Mouse (Mus musculus) lung, embryonic 16.5 days (tissue): ENCODE results near the gene Hcls1. TPM values are rescaled to one million over a fixed set of nuclear protein-coding genes. Genes with fewer than 3 reads are reported as not detected.
A peak's percentile ranks its signal among the peaks of the same experiment; 100 is the strongest.

Experiments
- ATAC-seq: fragments of 200-750 bp; cut with Nextera tagmentation; 2 replicates; pipeline ENCODE4 v1.8.0; 2017; ENCODE audit warnings: low read depth, mild to moderate bottlenecking, moderate library complexity
- H3K27ac ChIP-seq: fragments of 300-500 bp; sonication (generic); 2 replicates; pipeline ENCODE4 v1.5.1; 2014; ENCODE audit warnings: mild to moderate bottlenecking, control low read depth, low read length
- H3K27me3 ChIP-seq: fragments of 300-500 bp; sonication (generic); 2 replicates; pipeline ENCODE4 v1.6.1; 2014; ENCODE audit warnings: low read depth, low read length, mixed read lengths; ENCODE audit not compliant: control insufficient read depth, insufficient read depth
- H3K36me3 ChIP-seq: fragments of 300-500 bp; sonication (generic); 2 replicates; pipeline ENCODE4 v1.6.1; 2014; ENCODE audit warnings: low read length; ENCODE audit not compliant: control insufficient read depth, insufficient read depth
- H3K4me1 ChIP-seq: fragments of 300-500 bp; sonication (generic); replicated peaks from 2 replicates; pipeline ENCODE4 v1.6.1; 2014; ENCODE audit warnings: low read length, mixed read lengths; ENCODE audit not compliant: control insufficient read depth, insufficient read depth
- H3K4me2 ChIP-seq: fragments of 300-500 bp; sonication (generic); 2 replicates; pipeline ENCODE4 v1.6.1; 2014; ENCODE audit warnings: low read depth, low read length, control low read depth
- H3K4me3 ChIP-seq: fragments of 300-500 bp; sonication (generic); 2 replicates; pipeline ENCODE4 v1.5.1; 2014; ENCODE audit warnings: mild to moderate bottlenecking, low read length, control low read depth
- H3K9ac ChIP-seq: fragments of 300-500 bp; sonication (generic); 2 replicates; pipeline ENCODE4 v1.6.1; 2014; ENCODE audit warnings: low read length, control low read depth
- H3K9me3 ChIP-seq: fragments of 300-500 bp; sonication (generic); 2 replicates; pipeline ENCODE4 v1.6.1; 2016; ENCODE audit warnings: low read length; ENCODE audit not compliant: control insufficient read depth
- WGBS: fragments of 180-500 bp; shearing (Covaris S2); extraction: QIAGEN DNeasy Blood & Tissue Kit; methylation state at CpG from one replicate; pipeline ENCODE4 v1.1.7; 2014; 5-methylcytosine and 5-hydroxymethylcytosine counted together
- polyA plus RNA-seq: library from polyadenylated mRNA; unstranded; fragments of >200 nt; fragmentation: Nextera tagmentation; extraction: Ambion mirVana; gene quantifications from 2 replicates; pipeline ENCODE4 v1.2.1, GENCODE M21; 2015

Gene Hcls1
- polyA plus RNA-seq, 1 experiment from 2014 or later, result 7.0 TPM

DNA sequence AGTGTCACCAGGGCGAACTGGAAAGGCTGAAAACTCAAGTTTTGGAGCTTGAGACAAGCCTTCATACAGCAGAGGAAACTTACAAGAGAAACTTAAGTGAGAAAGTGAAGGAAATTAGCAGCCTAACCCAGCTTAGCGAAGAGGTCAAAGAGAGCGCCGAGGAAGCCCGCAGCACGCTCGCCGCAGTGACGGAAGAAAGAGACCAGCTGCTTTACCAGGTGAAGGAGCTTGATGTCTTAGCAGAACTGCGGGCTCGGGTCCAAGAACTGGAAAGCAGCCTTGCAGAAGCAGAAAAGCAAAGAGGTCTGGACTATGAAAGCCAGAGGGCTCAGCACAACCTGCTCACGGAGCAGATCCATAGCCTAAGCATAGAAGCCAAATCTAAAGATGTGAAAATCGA is 22.5 kb upstream of the Hcls1 start:
- Histone ChIP-seq H3K4me2 (no peak overlapping the region), H3K36me3 (peaks cover 18% of the 10 kb centered on the region), H3K27ac (no peak overlapping the region; the same call in 1 of the 2 replicates), H3K9me3 (no peaks in the 10 kb centered on the region), H3K4me1 (no peaks in the 10 kb centered on the region), H3K27me3 (no peaks in the 10 kb centered on the region), H3K9ac (no peak overlapping the region), H3K4me3 (no peak overlapping the region)
- peak; percentile 49; the same call in 1 of the 2 replicates for ATAC-seq
- 75% methylated on average over 13 of the region's 13 CpGs for WGBS

DNA sequence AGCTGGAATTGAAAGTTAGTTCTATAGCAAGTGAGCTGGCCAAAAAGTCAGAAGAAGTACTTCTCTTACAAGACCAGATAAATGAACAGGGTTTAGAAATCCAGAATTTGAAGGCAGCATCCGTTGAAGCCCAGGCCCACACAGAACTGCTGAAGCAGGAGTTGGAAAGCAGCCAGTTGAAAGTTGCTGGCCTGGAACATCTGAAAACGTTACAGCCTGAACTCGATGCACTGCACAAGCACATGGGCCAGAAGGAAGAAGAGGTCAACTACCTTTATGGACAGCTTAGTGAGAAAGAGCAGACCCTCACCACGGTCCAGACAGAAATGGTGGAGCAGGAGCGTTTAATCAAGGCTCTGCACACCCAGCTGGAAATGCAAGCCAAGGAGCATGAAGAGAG is 20.6 kb upstream of the Hcls1 start:
- no peaks in the 10 kb centered on the region for H3K9me3 ChIP-seq
- no peaks in the 10 kb centered on the region for H3K4me1 ChIP-seq
- no peak overlapping the region for H3K9ac ChIP-seq
- peaks cover 22% of the 10 kb centered on the region for H3K36me3 ChIP-seq
- no peak for ATAC-seq
- H3K4me2 ChIP-seq, result no peak overlapping the region
- H3K27me3 ChIP-seq, result no peaks in the 10 kb centered on the region
- WGBS, result 66% methylated on average over 5 of the region's 5 CpGs
- no peak overlapping the region for H3K27ac ChIP-seq
- no peak overlapping the region for H3K4me3 ChIP-seq

DNA sequence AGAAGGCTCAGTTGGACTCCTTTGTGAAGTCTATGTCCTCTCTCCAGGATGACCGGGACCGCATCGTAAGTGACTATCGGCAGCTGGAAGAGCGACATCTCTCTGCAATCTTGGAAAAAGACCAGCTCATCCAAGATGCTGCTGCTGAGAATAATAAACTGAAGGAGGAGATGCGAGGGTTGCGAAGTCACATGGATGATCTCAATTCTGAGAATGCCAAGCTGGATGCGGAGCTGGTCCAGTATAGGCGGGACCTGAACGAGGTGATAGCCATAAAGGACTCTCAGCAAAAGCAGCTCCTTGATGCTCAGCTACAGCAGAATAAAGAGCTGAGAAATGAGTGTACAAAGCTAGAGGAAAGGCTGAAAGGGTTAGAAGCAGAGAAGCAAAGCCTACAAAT is 16.3 kb upstream of the Hcls1 start:
- H3K4me2 ChIP-seq, result no peak overlapping the region
- ATAC-seq, result no peak
- 95% methylated on average over 10 of the region's 10 CpGs for WGBS
- no peaks in the 10 kb centered on the region for H3K4me1 ChIP-seq
- no peak overlapping the region for H3K9ac ChIP-seq
- no peaks in the 10 kb centered on the region for H3K9me3 ChIP-seq
- H3K36me3 ChIP-seq, result peaks cover 27% of the 10 kb centered on the region
- no peaks in the 10 kb centered on the region for H3K27me3 ChIP-seq
- no peak overlapping the region for H3K4me3 ChIP-seq
- no peak overlapping the region for H3K27ac ChIP-seq

DNA sequence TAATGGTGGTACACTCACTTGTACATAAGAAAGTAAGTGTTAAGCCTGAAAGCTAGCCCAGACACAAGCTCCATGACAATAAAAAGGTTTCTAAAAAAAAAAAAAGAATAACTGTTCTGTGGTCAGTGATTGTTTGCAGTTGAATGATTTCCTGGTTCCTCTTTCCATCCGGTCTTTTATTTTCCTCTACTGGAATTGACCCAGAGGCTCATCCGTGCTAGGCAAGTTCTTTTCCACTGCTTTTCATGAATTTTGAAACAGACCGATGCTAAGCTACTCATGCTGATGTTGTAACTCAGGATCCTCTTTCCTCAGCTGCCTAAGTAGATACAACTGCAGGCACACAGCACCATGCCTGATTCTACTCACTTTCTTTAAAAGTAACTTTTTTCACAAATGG is 14.4 kb upstream of the Hcls1 start:
- H3K9ac ChIP-seq, result no peak overlapping the region
- no peak for ATAC-seq
- no peaks in the 10 kb centered on the region for H3K4me1 ChIP-seq
- H3K9me3 ChIP-seq, result no peaks in the 10 kb centered on the region
- H3K27ac ChIP-seq, result no peak overlapping the region
- no peak overlapping the region for H3K4me2 ChIP-seq
- H3K4me3 ChIP-seq, result no peak overlapping the region
- WGBS, result 73% methylated on average over 3 of the region's 3 CpGs
- no peaks in the 10 kb centered on the region for H3K27me3 ChIP-seq
- peaks cover 27% of the 10 kb centered on the region for H3K36me3 ChIP-seq

DNA sequence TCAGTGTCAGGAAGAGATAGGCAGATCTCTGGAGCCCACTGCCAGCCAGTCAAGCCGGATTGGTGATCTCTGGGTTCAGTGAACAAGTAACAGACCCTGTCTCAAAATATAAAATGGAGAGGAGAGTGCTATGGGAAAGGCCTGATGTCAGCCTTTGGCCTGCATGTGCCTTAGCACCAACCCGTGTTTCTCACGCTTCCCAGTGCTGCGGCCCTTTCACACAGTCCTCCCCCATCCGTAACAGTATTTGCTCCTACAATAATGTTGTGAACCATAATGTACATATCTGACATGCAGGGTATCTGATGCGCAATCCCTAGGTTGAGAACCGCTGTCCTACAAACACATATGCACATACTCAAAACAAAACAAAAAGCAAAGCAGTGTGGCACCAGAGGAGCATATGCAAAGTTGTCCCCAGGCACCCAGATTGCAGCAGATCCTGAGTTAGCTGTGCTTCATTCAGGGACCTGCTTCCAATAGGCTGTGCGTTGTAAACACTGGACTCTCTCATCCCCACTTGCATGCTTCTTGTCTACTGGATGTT is 13.6 kb upstream of the Hcls1 start:
- Histone ChIP-seq H3K4me3 (no peak overlapping the region), H3K9me3 (no peaks in the 10 kb centered on the region), H3K9ac (no peak overlapping the region), H3K27ac (no peak overlapping the region), H3K27me3 (no peaks in the 10 kb centered on the region), H3K4me2 (no peak overlapping the region), H3K4me1 (no peaks in the 10 kb centered on the region), H3K36me3 (peaks cover 29% of the 10 kb centered on the region)
- 87% methylated on average over 8 of the region's 8 CpGs for WGBS
- ATAC-seq, result no peak

DNA sequence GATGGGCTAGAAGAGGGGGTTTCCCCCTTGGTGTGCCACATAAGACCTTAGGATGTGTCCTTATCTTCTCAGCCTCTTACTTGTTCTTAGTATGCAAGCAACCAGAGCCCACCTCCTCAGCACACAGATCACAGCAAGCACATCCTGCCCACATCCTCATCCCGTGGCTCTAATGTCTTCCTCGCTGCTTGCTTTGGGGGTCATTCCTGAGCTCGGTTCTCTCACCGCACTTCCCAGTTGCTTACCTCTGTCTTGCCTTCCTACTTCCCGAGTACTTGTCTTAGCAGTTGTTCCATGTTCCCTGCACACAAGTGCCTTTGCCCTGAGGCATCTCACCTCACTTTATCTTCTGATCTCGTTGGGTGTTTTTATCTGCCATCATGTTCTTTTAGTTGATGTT is 12.8 kb upstream of the Hcls1 start:
- no peak overlapping the region for H3K4me3 ChIP-seq
- no peaks in the 10 kb centered on the region for H3K27me3 ChIP-seq
- H3K9ac ChIP-seq, result no peak overlapping the region
- no peak overlapping the region for H3K4me2 ChIP-seq
- 74% methylated on average over 6 of the region's 6 CpGs for WGBS
- H3K4me1 ChIP-seq, result no peaks in the 10 kb centered on the region
- H3K27ac ChIP-seq, result no peak overlapping the region
- no peak for ATAC-seq
- H3K36me3 ChIP-seq, result peaks cover 35% of the 10 kb centered on the region
- no peaks in the 10 kb centered on the region for H3K9me3 ChIP-seq

DNA sequence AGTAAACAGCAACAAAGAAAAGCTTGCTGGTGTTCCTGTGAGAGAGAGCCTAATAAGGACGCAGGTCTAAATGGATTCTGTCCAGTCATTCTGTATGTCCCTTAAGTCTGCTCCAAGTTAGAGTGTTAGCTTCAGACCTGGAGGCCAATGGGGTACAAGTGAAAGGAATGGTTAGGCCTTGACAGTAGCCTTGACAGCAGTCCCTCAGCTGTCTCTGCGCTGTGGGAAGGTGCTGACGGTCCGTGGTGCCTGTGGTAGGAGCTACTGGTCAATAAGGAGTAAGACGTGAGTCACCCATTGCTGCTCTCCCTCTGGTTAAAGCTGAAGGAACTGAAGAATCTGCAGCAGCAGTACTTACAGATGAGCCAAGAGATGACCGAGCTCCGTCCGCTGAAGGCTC is 10.5 kb upstream of the Hcls1 start:
- WGBS, result 89% methylated on average over 8 of the region's 8 CpGs
- H3K4me3 ChIP-seq, result no peak overlapping the region
- H3K27ac ChIP-seq, result no peak overlapping the region
- no peak overlapping the region for H3K9ac ChIP-seq
- no peaks in the 10 kb centered on the region for H3K9me3 ChIP-seq
- no peak for ATAC-seq
- no peak overlapping the region for H3K4me2 ChIP-seq
- H3K4me1 ChIP-seq, result no peaks in the 10 kb centered on the region
- no peaks in the 10 kb centered on the region for H3K27me3 ChIP-seq
- H3K36me3 ChIP-seq, result peaks cover 31% of the 10 kb centered on the region

DNA sequence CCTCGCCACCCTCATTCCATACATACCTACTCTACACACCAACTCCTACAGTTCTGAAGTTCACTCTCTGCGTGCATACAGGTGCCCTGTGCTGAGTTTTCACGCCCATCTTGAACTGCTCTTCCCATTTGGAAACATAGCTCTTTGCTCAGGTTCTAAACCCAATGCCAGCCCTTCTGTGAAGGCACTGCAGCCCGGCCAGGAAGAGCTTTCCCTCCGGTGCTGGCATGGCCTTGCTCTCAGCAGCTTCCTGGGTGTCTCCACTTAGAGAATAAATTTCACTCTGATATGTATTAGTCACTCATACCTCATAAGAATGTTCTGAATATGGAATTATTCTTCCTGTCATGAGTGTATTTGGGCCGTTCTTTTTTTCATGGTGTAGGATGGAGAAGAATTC is 9.4 kb upstream of the Hcls1 start:
- Histone ChIP-seq H3K27me3 (no peaks in the 10 kb centered on the region), H3K4me1 (no peaks in the 10 kb centered on the region), H3K9me3 (no peaks in the 10 kb centered on the region), H3K36me3 (peaks cover 28% of the 10 kb centered on the region), H3K4me2 (no peak overlapping the region), H3K27ac (no peak overlapping the region), H3K9ac (no peak overlapping the region), H3K4me3 (no peak overlapping the region)
- no peak for ATAC-seq
- WGBS, result 81% methylated on average over 6 of the region's 6 CpGs

DNA sequence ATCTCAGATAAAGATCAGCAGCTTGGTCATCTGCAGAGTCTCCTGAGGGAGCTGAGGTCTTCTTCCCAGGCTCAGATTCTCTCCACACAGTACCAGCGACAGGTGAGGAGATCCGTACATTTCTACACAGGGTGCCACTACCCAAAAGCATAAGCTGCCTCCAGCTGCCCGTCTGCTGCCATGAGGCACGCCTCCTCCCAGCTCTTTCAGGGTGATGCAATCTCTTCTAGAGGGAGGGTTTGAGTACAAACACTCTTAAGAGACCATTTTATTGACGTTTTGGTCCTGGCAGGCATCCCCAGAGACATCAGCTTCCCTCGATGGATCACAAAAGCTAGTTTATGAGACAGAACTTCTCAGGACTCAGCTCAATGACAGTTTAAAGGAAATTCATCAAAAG is 9.0 kb upstream of the Hcls1 start:
- WGBS, result 73% methylated on average over 6 of the region's 6 CpGs
- Histone ChIP-seq H3K9ac (no peak overlapping the region), H3K9me3 (no peaks in the 10 kb centered on the region), H3K4me1 (no peaks in the 10 kb centered on the region), H3K36me3 (peaks cover 28% of the 10 kb centered on the region), H3K27me3 (no peaks in the 10 kb centered on the region), H3K4me2 (no peak overlapping the region), H3K4me3 (no peak overlapping the region), H3K27ac (no peak overlapping the region)
- no peak for ATAC-seq
